In genomic region chr12:3562806-3563205, GRCm38 (mm10) we compare ENCODE assay signal across 16 mouse cellular contexts.
"Had no signal": no experiment of that assay in that cellular context is flagged by ENCODE, and none has a peak within 500 bp of the region (broad histone marks: within the 10 kb centered on the region; RNA-seq: fewer than 3 reads in every experiment).

No protein-coding gene starts in this region.

- DNase-seq: retina, postnatal 1 day; right cerebral cortex, adult 18-20 months; right cerebral cortex, postnatal 14 days; right cerebral cortex, postnatal 25 days; right cerebral cortex, postnatal 4 days; spleen, adult 18-20 months; thymus, adult 18-20 months; thymus, adult 2 months; thymus, postnatal 14 days; thymus, postnatal 25 days; thymus, postnatal 36 days; thymus, postnatal 4 days had no signal

- H3K27ac ChIP-seq: neural tube, embryonic 13.5 days; neural tube, embryonic 15.5 days; stomach, embryonic 15.5 days; stomach, postnatal 0 days had no signal

- H3K4me3 ChIP-seq: neural tube, embryonic 13.5 days; neural tube, embryonic 15.5 days; stomach, embryonic 15.5 days had no signal

- H3K27me3 ChIP-seq: neural tube, embryonic 13.5 days; neural tube, embryonic 15.5 days; stomach, embryonic 15.5 days had no signal

- H3K9me3 ChIP-seq: neural tube, embryonic 13.5 days; neural tube, embryonic 15.5 days; stomach, embryonic 15.5 days had no signal

- H3K4me1 ChIP-seq: neural tube, embryonic 13.5 days; neural tube, embryonic 15.5 days; stomach, embryonic 15.5 days had no signal

- H3K4me2 ChIP-seq: neural tube, embryonic 13.5 days; neural tube, embryonic 15.5 days; stomach, embryonic 15.5 days had no signal

- H3K36me3 ChIP-seq: neural tube, embryonic 13.5 days; neural tube, embryonic 15.5 days; stomach, embryonic 15.5 days had no signal

- H3K9ac ChIP-seq: neural tube, embryonic 13.5 days; neural tube, embryonic 15.5 days; stomach, embryonic 15.5 days had no signal
